Mouse (Mus musculus): ENCODE results near the gene Vmn2r95.
"Not testable (repeated sequence)": the region's sequence is repeated elsewhere in the genome, so short reads cannot be mapped to it uniquely, and the experiment has no call there.

Gene Vmn2r95

DNA sequence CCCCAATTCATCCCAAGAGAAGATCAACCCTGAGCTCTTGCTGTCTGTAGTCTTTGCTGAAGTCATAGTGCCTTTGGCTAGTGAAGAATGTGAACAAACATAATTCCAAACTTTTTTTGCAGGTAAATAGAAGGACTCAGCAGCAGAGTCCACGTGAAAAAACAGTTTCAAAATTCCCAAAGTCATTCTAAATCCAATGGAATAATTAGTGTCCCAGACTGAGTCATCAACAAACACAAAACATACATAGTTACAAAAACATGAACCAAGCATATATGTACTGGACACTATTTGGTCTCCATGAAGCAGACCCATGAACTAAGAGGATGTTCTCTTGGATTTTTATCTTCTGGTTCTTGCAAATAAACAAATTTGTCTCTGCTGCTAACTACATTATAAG lies at the start of gene Vmn2r95:
TSS of gene Vmn2r95 (plus strand) at position 301 of the 400 bp plus-strand sequence.
- DNase-seq (ENCODE audit: low spot score): no peak

- no peak for DNase-seq (ENCODE audit: low spot score)
Measured at GRCm38 (mm10) chr17:18455619-18456140, 31.8 kb downstream of the Vmn2r95 start.

- DNase-seq (ENCODE audit: low spot score): not testable (repeated sequence)
Measured at GRCm38 (mm10) chr17:18458126-18458634, 34.3 kb downstream of the Vmn2r95 start.

DNA sequence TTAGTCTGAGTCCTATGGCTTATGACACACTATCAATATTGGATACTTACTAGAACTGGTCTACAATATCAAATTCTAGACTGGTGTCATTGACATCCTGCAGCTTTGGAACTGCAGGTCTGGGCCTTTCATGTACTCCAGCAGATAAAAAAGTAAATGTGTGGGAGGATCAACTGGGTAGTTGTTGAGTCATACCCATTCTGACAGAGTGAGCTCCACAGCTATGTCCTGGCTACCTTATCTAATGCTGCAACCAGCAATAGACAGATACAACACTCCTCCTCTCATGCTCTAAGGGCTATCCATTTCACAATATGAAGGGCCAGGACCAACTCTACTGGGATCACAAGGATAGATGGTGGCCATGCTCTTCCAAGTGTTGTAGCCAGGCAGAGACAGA lies 38.8 kb downstream of the Vmn2r95 start:
- DNase-seq (ENCODE audit: low spot score): no peak

DNA sequence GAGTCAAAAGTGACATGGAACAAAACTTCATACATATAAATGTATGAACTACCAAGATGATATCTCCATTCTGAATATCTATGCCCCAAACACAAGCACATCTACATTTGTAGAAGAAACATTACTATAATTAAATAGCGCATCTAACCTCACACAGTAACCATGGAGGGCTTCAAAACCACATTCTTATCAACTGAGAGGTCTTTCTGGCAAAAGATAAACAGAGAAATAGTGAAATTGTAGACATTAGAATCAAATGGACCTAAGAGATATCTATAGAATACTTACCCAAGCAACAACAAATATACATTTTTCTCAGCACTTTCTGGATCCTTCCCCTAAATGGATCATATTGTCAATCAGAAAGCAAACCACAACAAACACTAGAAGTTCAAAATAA lies 56.0 kb downstream of the Vmn2r95 start:
- DNase-seq (ENCODE audit: low spot score): no peak
